Mouse (Mus musculus): ENCODE data around the gene Rpl10. TPM values are rescaled to one million over a fixed set of nuclear protein-coding genes. Genes with fewer than 3 reads are reported as not detected.

The Rpl10 gene
- total RNA-seq, 2 experiments from 2014 or later: 263 to 305 TPM

GRCm38 (mm10) chrX:74281041-74281731 is 10.6 kb downstream of the Rpl10 start:
- DNase-seq (ENCODE audit: low spot score in 2 of 2): no peak

- DNase-seq (ENCODE audit: low spot score in 2 of 2): peak; percentile 34 to 72
Observed at GRCm38 (mm10) chrX:74281732-74282394, 11.3 kb downstream of the Rpl10 start, which contains the start of the genes Taz and Dnase1l1. Taz (plus strand) TSS chrX:74281912. Dnase1l1 (minus strand) TSS chrX:74282337.

- peak; percentile 54 to 79 for DNase-seq (ENCODE audit: low spot score in 2 of 2)
Observed at GRCm38 (mm10) chrX:74282395-74283091, 11.9 kb downstream of the Rpl10 start.

GRCm38 (mm10) chrX:74283092-74283437 is 12.5 kb downstream of the Rpl10 start:
- DNase-seq (ENCODE audit: low spot score in 2 of 2): no peak

GRCm38 (mm10) chrX:74293431-74293830 is 22.8 kb downstream of the Rpl10 start:
- DNase-seq (ENCODE audit: low spot score in 2 of 2): no peak

- peak; percentile 73 to 91 for DNase-seq (ENCODE audit: low spot score in 2 of 2)
Observed at GRCm38 (mm10) chrX:74296538-74297448, 26.2 kb downstream of the Rpl10 start, which contains the start of gene Atp6ap1. Atp6ap1 (plus strand) TSS chrX:74297097.

- no peak for DNase-seq (ENCODE audit: low spot score in 2 of 2)
Observed at GRCm38 (mm10) chrX:74298348-74298747, 27.7 kb downstream of the Rpl10 start.

GRCm38 (mm10) chrX:74299721-74300120 is 29.1 kb downstream of the Rpl10 start:
- DNase-seq (ENCODE audit: low spot score in 2 of 2): no peak

GRCm38 (mm10) chrX:74304867-74305700 is 34.5 kb downstream of the Rpl10 start, which contains the start of gene Gdi1:
Gdi1 (plus strand) TSS chrX:74304998.
- DNase-seq (ENCODE audit: low spot score in 2 of 2): peak; percentile 28 to 63

GRCm38 (mm10) chrX:74312540-74313464 is 42.2 kb downstream of the Rpl10 start, which contains the start of gene Fam50a:
Fam50a (plus strand) TSS chrX:74313033.
- DNase-seq (ENCODE audit: low spot score in 2 of 2): peak; percentile 72 to 86

Small RNA genes within 50 kb of the gene (microRNA-seq; reads per million reads assigned to microRNA genes)
- 3.8 reads per million, percentile 13 among the genes with 10 or more reads in this experiment for gene Mir7091
- gene Mir7092: not detected

Other genes starting within 250 kb of the Rpl10 start
- gene Irak1, start 246.9 kb upstream of the Rpl10 start, total RNA-seq (2021): 10 to 100 TPM; 51.0 to 58.8 TPM
- gene Opn1mw, start 143.3 kb upstream of the Rpl10 start, total RNA-seq (2021): not detected
- 10 to 100 TPM; 45.4 to 48.7 TPM for gene Mecp2, start 135.4 kb upstream of the Rpl10 start, total RNA-seq (2021)
- not detected for gene Tex28, start 103.0 kb upstream of the Rpl10 start, total RNA-seq (2021)
- gene Tktl1, start 93.6 kb upstream of the Rpl10 start, total RNA-seq (2021): not detected
- 100 to 1,000 TPM; 265 to 281 TPM for gene Flna, start 21.0 kb upstream of the Rpl10 start, total RNA-seq (2021)
- 10 to 100 TPM; 31.2 to 34.0 TPM for gene Emd, start 16.1 kb upstream of the Rpl10 start, total RNA-seq (2021)
- 10 to 100 TPM; 54.9 to 66.2 TPM for gene Taz, start 11.1 kb downstream of the Rpl10 start, total RNA-seq (2021)
- 10 to 100 TPM; 53.1 to 55.1 TPM for gene Dnase1l1, start 11.5 kb downstream of the Rpl10 start, total RNA-seq (2021)
- gene Atp6ap1, start 26.3 kb downstream of the Rpl10 start, total RNA-seq (2021): 10 to 100 TPM; 81.3 to 82.2 TPM
- gene Gdi1, start 34.2 kb downstream of the Rpl10 start, total RNA-seq (2021): 10 to 100 TPM; 63.4 to 74.2 TPM
- gene Fam50a, start 42.2 kb downstream of the Rpl10 start, total RNA-seq (2021): 10 to 100 TPM; 40.2 to 45.1 TPM
- 10 to 100 TPM in 1 of 2 experiments, 1 to 10 TPM in 1; 9.9 to 10.2 TPM for gene Plxna3, start 58.3 kb downstream of the Rpl10 start, total RNA-seq (2021)
- 10 to 100 TPM; 39.8 to 48.0 TPM for gene Lage3, start 82.8 kb downstream of the Rpl10 start, total RNA-seq (2021)
- 10 to 100 TPM; 46.4 to 50.2 TPM for gene Ubl4a, start 102.4 kb downstream of the Rpl10 start, total RNA-seq (2021)
- 1 to 10 TPM; 5.5 to 6.7 TPM for gene Slc10a3, start 102.5 kb downstream of the Rpl10 start, total RNA-seq (2021)
- gene Fam3a, start 122.5 kb downstream of the Rpl10 start, total RNA-seq (2021): 10 to 100 TPM; 20.7 to 26.2 TPM
- 10 to 100 TPM; 35.2 to 39.4 TPM for gene Ikbkg, start 122.5 kb downstream of the Rpl10 start, total RNA-seq (2021)
- gene G6pdx, start 158.4 kb downstream of the Rpl10 start, total RNA-seq (2021): 10 to 100 TPM; 14.0 to 16.2 TPM
- gene Gm6880, start 210.6 kb downstream of the Rpl10 start, total RNA-seq (2021): not detected